Mouse (Mus musculus): ENCODE measurements at regions not wholly inside any gene's neighbourhood (a gene's known extent, or its start where the extent isn't known, plus 50 kb on each side); places are given as distances from the start of the nearest gene placed in this dataset.

DNA sequence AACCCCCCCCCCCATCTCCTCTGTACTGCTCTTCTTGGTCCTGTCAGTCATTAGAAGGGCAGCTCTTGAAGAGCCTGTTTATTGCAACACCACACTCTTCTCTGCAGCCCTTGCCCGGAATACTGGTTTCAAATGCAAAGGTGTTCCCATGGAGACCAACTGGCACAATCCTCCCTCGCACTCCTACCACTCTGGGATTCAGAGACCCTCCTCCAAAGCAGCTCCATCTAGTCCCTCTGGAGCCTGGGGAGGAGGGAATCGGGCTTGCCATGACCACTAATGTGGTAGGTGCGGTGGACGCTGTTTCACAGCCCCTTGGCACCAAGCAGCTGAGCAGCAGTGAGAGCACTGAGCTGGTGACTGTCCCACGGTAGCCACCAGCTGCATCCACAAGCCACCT lies 83.1 kb downstream of the Stk35 start:
- in situ Hi-C loops (cut with MboI, MseI): no loop called here

DNA sequence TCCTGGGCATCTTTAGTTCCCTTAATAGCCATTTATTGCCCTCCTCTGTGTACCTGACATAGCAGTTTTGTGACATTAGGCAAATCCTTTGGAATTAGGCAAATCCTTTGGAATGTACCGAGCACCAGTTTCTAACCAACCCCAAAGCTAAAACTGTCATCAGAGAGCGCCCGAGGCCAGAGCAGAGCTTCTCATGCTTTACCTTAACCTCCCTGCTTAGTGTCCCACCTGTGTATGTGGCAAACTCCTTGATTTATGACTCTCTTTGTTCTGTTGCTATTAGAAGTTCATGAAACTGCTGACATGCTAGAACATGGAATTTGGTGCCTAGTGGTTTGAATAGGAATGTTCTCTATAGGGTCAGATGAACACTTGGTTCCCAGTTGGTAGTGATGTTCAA lies 84.0 kb downstream of the Stk35 start:
- in situ Hi-C loops (cut with MboI, MseI): no loop called here

DNA sequence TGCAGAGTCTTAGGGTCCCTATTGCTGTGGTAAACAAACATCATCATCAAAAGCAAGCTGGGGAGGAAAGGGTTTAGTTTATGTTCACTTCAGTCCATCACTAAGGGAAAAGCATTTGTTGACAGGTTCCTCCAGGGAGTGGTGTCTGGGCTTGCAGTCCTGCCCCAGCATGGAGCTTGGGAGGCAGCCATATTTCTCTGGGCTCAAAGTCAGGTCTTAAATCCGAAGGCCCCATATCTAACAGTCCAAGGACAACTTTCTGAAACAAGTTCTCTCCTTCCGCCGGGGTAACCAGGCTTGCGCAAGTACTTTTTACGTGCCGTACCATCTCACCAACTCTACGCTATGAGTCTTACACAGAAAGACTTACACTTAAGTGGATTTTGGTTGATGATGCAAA lies 85.2 kb downstream of the Stk35 start:
- in situ Hi-C loops (cut with MboI, MseI): no loop called here

DNA sequence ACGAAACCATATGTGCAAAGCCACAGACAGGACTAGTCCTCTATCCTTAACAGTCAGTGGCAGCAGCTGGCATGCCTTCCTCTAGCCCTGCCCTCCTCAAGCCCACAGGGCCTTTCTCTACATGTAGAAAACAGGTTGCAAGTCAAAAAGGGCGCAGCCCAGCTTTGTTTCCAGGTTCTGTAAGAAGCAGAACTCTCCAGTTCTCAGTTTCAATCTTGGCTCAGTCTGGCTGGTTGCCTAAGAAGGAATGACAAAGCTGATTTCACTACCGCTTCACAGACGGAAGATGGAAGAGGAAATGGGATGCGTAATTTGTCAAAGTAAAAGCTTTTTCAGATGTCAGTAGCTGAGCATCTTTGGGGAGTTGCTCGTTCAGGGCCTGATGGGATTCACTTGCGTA lies 92.9 kb downstream of the Stk35 start:
- in situ Hi-C loops (cut with MboI, MseI): loop anchor here (10.0 kb wide), 1 partner anchor 162 kb away; no protein-coding TSS in a partner anchor

DNA sequence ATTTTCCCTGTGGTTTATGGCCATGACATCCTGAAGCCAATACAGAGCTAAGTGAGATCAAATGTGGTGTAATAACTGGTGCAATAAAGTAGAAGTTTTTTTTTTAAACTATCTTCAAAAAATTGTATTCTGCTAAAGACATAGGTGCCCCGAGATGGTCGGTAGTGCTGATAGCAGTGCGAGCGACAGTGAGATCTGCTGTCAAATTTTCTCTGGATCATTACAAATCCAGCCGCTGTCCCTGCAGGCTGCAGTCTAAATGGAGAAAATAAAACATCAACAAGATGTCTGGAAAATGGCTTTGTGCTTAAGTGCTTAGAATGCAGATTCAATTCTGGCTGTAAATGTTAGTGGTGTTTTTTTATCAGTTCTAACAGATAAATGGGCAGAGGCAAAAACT lies 93.5 kb downstream of the Stk35 start:
- in situ Hi-C loops (cut with MboI, MseI): loop anchor here (10.0 kb wide), 1 partner anchor 161 kb away; no protein-coding TSS in a partner anchor

DNA sequence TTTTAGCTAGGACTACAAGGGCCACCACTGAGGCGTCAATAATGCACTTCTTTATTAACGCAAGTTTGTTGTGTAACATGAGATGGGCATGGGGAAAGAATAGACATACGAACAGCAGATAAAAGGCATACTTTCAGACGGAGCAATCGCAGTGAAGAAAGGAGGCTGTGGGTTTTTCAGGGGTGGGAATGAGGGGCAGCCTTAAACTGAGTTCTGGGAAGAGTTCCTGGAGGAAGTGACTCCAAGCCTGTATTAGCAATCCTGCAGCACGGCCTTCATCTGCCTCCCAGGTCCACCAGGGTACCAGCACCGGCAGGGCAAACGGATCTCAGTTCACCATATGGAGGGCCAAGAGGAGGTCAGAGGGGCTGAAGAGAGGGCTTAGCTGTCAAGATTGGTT lies 94.6 kb downstream of the Stk35 start:
- in situ Hi-C loops (cut with MboI, MseI): loop anchor here (10.0 kb wide), 1 partner anchor 160 kb away; no protein-coding TSS in a partner anchor

DNA sequence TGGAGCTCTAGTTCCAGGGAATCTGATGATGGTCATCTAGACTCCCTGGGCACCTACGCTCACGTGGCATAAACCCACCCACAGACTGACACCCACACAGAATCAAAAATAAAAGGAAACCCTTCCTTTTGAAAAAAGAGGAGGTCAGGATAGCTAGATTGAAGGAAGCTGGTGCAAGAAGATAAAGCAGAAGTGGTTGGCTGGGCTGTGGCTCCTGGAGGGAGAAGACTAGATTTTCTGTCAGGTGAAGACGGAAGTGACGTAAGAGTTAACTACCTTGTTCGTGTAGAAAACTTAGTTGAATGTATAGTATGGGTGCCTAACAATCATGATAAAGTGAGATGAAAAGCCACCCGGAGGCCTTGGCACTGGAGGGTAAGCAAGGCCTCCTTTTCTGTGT lies 95.1 kb downstream of the Stk35 start:
- in situ Hi-C loops (cut with MboI, MseI): loop anchor here (10.0 kb wide), 1 partner anchor 159 kb away; no protein-coding TSS in a partner anchor

DNA sequence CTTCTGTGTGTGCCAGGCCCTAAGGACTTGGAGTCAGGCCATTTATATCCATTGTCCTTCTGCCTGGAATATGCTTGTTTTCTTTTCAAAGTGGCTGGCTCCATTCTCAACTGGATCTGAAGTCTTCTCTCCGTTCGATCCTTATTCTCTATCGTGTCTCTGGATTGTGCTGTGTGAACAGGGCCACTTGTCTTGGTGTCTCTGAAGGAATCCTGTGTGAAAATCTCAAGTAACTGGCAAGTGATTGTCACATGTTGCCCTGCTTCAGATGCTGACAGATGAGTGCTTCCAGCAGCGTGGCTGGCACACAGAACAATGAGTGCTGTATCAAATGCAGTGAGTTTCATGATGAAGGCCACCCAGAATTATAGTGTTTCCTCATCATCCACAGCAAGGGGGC lies 96.4 kb downstream of the Stk35 start:
- in situ Hi-C loops (cut with MboI, MseI): loop anchor here (10.0 kb wide), 1 partner anchor 158 kb away; no protein-coding TSS in a partner anchor

DNA sequence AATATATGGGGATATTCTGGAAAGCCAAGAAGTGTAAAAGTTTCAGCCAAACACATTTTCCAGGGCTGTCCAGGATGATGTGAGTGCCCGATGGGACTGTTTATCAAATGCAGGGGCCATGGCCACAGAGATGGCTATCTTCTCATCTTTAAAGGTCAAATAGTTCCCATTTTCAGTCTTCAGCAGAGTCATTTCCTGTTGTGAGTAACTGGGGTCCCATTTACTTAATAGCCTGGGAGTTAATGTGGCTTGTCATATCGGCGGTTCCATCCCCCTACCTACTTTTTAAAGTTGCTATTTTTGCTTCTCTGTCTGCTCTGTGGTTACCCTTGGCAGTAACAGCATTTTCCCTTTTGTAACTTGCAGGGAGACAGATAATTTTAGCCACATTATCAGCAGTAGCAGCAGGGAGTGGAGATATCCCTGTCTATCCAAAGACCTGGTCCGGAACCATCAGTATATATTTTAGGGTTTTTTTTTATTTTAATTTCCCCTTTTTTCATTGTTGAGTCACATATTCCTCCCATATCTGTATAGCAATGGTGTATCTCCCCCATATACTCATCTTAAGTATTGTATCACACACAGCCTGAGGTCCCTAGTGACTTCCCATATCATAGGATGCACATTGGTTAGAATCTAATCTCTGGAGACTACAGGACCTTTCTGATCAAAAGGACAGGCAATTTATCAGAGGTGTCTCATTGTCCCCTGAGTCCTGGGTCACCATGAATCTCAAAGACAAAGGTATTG lies 103.2 kb downstream of the Stk35 start:
- in situ Hi-C loops (cut with MboI, MseI): no loop called here

DNA sequence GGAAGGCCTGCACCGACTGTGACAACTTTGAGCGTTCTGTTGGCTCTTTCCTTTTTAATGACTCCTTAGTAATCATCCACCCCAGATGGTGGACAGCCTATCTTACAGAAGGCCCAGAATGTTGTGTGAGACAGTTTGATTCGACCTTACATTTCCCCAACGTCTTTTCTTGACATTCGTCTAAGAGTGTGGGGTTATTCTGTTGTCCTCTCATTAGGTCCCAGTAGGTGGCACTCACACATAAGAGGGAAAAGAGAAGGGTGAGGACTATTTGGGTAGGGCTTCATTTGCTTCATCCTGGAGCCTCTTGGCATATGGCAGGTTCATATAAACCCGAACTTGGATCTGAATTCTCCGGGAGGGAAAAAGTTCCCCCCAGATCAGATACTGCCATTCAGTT lies 104.4 kb downstream of the Stk35 start:
- in situ Hi-C loops (cut with MboI, MseI): loop anchor here (5.0 kb wide), 1 partner anchor 343 kb away; no protein-coding TSS in a partner anchor

DNA sequence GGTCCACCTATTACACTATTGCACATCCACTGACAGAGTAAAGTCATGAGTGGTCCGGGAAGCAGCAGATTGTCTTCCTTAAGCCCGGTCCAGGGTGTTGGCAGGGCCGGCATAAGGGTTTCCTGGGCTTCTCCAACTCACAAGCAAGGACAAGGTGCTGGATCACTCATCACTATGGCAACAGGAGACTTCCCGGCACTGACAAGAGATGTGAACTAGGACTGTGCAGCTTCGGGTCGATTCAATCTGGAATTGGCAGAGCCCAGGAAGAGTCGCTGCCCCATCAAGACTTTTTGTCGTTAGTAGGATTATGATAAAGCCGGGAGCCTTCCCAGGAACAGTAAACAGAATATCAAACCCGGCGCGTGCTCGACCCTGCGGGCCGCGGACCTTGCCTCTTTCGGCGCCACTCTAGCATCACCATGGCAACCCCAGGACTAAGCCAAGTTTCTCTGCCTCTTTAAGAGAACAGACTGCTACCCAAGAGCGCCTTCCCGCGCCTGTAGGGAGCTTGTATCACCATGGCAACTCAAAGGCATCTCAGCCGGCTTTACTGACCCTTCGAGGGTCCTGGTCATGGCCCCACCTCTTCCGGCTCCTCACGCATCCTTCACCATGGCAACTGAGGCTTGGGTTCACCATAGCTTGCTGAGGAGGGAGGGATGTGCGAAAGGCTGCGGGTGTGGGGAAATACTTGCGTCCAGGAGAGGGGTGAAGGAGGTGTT lies 103.3 kb upstream of the Tgm3 start:
- in situ Hi-C loops (cut with MboI, MseI): loop anchor here (5.0 kb wide), 1 partner anchor 338 kb away; no protein-coding TSS in a partner anchor

DNA sequence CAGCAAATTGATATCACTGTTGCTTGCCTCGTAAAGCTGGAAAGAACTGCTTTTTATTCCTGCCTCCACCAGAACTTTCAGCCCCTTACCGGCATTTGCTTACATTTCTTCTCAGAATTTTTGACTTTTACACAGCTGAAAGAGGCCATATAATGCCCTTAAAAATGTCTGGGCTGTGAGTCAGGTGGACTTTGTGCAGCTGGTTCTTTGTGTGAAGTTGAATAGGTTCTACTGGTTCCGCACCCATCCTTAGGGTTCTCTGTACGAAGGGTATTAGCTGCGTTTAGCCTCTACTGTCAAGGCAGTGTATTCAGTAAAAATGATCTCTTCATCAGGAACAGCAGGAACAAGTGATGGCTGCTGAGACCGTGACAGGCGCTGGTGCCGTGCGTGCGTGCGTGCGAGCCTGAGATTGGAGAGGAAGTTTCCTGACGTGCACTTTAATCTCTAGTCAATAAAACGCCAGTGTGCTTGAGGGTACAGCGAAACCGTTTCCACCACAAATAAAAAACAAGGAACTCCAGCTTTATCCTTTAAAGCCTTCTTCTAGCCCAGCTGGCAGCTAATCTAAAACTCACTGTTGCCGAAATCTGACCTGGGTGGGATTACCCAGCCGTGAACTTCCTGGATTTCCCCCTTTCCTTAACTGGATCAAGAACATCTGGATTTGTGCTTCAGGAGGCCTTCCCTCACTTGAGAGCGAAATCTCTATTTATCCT lies 100.8 kb upstream of the Tgm3 start:
- in situ Hi-C loops (cut with MboI, MseI): no loop called here

DNA sequence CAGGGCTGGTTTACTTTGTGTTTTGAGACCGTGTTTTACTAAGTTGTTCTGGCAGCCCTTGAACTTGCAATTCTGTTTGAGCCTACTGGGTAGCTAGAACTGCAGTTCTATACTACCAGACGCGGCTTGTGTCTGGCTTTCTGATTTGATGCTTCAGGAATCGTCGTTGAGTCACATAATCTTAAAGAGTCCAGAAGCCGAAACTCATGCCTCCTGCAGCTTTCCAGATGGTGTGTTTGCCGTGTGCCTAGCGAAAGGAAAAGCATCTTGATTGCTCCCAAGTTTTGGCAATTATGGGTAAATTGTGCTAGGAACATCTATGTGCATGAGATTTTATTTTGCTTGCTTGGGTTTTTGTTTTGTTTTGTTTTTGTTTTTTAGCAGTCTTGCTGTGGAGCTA lies 99.6 kb upstream of the Tgm3 start:
- in situ Hi-C loops (cut with MboI, MseI): no loop called here

DNA sequence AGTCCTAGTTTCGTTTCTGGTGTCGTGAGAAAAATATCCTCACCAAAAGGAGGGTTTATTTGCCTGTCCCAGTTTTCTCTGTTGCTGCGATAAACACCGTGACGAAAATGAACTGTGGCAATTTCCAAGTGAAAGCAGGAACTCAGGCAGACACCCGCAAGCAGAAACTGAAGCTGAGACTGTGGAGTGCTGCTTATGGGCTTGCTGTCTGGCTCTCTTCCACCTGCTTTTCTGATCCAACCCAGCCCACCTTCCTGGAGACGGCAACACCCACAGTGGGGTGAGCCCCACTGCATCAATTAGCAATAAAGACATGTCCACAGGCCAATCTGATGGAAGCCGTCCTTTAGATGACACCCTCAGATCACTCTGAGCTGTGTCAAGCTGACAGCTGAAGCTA lies 97.9 kb upstream of the Tgm3 start:
- in situ Hi-C loops (cut with MboI, MseI): no loop called here

DNA sequence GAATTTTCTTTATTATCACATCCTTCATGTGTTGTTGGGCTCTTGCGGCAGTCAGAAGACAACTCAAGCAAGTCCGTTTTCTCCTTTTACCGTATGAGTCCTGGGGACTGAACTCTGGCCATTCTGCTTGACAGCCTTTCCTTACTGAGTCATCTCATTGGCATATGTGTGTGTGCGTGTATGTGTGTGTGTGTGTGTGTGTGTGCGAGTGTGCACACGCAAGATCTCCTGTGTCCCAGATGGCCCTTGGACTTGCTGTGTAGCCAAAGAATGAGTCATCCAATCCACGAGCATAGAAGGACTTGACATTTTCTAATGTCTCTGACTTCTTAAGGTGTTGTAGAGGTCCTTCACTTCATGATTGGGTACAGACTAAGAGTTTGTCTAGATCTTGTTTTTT lies 95.7 kb upstream of the Tgm3 start:
- in situ Hi-C loops (cut with MboI, MseI): no loop called here

DNA sequence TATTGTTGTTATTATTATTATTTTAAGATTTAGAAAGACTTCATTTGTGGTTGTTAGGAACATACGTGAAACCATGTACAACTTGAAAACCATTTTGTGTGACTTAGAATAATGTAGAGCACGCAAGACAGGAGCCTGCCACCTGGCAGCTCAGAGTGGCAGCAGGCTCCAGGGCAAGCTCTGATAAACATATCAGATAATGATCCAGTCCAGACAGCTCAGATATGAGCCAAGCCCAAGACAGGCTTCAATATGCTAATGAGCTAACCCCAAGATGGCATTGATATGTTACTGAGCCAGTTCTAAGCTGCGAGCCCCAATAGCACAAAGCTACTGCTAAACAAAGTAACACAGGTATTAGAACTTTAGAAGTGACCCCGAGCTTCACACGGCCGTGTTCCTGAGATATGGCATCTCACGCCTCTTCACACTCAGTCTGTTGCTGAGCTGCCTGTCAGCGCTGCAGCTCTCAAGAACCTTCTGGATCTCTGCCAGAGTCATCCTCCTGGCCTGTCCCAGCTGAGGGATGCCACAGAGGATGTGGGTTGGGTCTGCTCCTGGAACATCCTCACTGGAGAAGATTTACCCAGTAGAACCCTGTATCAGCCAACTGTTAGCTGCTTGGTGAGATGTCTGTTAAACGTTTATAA lies 93.9 kb upstream of the Tgm3 start:
- in situ Hi-C loops (cut with MboI, MseI): no loop called here

DNA sequence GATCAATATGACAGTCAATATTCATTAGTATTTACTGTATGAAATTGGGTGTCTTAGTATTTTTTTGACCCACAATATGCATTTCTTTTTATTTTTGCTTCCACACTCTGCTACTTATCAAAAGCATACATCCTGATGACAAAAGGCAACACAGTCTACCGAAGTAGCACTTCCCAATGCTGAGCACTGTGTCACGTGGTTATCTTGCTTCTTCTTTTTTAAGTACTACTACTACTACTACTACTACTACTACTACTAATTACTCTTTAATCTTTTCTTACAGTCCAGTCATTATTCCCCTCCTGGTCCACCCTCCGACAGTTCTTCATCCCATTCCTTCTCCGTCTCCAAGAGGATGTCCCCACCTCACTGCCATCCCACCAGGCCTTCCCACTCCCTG lies 92.6 kb upstream of the Tgm3 start:
- in situ Hi-C loops (cut with MboI, MseI): no loop called here

DNA sequence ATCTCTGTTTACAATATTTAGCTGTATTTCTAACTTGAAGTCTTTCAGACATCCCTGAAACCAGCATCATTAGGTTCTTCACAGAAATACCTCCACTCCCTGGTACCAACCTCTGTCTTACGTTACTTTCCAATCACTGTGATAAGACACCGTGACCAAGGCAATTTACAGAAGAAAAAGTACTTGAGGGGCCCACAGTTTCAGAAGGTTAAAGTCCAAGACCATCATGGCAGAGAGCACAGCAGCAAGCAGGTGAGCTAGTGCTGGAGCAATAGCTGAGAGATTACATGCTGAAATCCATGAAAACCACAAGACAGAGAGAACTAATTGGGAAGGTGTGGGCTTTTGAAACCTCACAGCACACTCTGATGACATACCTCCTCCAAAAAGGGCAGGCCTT lies 84.9 kb upstream of the Tgm3 start:
- in situ Hi-C loops (cut with MboI, MseI): no loop called here

DNA sequence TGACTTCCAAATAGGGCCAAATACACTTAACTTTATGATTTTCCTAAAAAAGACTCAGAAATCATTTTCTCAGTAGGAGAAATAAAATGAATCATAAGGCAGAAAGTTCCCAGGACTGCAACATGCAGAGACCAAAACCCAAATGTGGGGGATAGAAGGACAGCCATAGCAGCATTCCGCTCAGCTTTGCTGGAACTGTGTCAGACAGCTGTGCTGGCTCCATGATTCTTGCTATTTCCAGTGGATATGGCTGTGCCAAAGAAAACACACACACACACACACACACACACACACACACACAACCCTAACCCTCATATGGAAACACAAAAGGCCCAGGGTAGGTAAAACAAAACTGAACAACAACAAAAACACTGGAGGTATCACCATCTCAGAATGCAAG lies 78.6 kb upstream of the Tgm3 start:
- in situ Hi-C loops (cut with MboI, MseI): no loop called here

DNA sequence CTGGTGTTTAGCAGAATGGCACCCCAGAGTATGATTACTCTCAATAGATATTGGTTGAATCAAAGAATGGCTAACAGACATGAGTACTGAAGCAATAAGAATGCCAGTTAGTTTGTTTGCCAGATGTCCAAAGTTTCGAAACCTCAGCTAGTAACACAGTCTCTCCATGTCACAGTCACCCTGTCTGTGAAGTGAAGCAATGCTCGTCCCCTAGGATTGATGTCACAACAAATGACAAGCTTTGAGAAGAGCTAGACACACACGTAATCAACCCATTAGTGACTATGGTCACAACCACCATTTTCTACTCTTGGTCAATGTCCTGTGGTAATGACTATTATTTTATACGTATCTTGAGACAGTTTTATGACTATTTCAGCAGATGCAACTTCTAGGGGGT lies 69.3 kb upstream of the Tgm3 start:
- in situ Hi-C loops (cut with MboI, MseI): loop anchor here (10.0 kb wide), 1 partner anchor 938 kb away; no protein-coding TSS in a partner anchor

DNA sequence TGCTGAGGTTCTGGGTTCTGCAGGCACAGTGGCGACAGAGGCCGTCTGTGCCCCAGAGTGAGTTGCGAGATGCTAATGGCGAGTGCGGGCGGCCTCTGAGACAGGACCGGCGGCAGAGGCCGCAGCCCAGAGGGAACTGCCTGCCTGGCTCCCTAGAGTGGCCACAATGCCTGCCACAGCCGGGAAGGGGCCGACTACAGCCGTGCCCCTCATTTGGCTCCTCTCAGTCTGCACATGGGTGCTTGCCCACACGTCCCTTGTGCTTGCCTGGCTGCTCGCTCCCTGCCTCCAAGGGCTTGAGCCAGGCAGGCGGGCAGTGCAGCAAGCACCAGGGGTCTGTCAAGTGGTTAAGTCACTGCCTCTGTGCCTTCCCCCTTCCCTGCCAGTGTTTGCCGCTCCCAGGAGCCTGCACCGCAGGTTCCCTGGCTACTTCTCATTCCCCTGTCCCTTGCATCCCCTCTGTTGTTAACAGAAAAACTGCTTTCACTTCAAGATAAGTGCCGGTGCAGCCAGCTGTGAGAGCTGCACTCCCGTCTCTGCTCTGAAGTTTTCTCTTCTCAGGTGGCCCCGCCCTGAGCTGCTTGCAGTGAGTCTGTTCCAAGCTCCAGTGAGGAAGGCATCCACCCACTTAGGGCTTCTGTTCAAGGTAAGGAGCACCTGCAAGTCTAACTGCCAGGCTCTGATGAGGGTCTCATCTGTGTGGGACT lies 64.1 kb upstream of the Tgm3 start:
- in situ Hi-C loops (cut with MboI, MseI): loop anchor here (10.0 kb wide), 1 partner anchor 943 kb away; no protein-coding TSS in a partner anchor
